Mouse (Mus musculus): ENCODE data around the gene Gm10424. TPM values are rescaled to one million over a fixed set of nuclear protein-coding genes. Genes with fewer than 3 reads are reported as not detected.
"Not testable (repeated sequence)": the region's sequence is repeated elsewhere in the genome, so short reads cannot be mapped to it uniquely, and the experiment has no call there.

Gene Gm10424
- total RNA-seq (2021), result not detected
- long read RNA-seq, experiment 1, result 0 reads
- long read RNA-seq, experiment 2, result 0 reads

DNA sequence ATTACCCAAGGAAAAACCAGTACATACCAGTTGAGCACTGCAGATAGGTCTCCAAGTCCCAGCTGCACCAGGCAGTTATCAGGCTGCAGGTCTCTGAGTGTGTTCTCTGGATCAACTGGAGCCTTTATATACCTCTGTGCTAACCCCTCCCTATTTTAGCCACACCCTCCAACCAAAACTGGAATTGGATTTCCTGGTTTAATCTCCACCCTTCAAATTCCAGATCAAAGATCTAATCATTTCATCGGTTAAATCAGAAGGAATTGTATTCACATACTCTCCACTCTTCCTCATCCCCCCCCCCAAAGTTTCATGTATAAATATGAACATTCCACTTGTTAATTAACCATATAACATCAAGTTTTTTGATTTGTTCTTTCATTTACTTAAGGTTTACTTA lies at the start of gene Gm10424:
Gm10424 (minus strand) TSS at position 101 of the 400 bp plus-strand sequence.
- not testable (repeated sequence) for DNase-seq (ENCODE audit: low spot score in 2 of 2)

- DNase-seq (ENCODE audit: low spot score in 2 of 2), result not testable (repeated sequence)
Measured at GRCm38 (mm10) chr5:95305611-95306010, 33.0 kb upstream of the Gm10424 start, which contains the start of gene Gm3259. Gm3259 (plus strand) TSS chr5:95305911.

Other genes with a start within 250 kb of the Gm10424 start
- gene Gm7942, start 165.8 kb downstream of the Gm10424 start, total RNA-seq (2021), result not detected
- not detected for gene Gm16513, start 90.1 kb downstream of the Gm10424 start, total RNA-seq (2021)
- not detected for gene Gm3259, start 33.1 kb upstream of the Gm10424 start, total RNA-seq (2021)
- not detected for gene D5Ertd577e, start 184.0 kb upstream of the Gm10424 start, total RNA-seq (2021)
- not detected for gene Gm3286, start 238.0 kb upstream of the Gm10424 start, total RNA-seq (2021)

Data from left cerebral cortex, adult 18-20 months (tissue).